Mouse (Mus musculus) CH12.LX (cell line): Measurements from ENCODE around the gene Wdr26. TPM values are rescaled to one million over a fixed set of nuclear protein-coding genes. Genes with fewer than 3 reads are reported as not detected.

Experiments
- DNase-seq: peaks from one replicate; pipeline ENCODE4 v3.0.0-alpha.2; 2013; ENCODE audit errors: extremely low read depth
- H3K27ac ChIP-seq: 2 replicates; pipeline ENCODE4 v1.5.1; 2012; ENCODE audit warnings: low read depth, mild to moderate bottlenecking, control low read depth, moderate library complexity; ENCODE audit not compliant: insufficient read depth
- H3K27me3 ChIP-seq: replicated peaks from 2 replicates; pipeline ENCODE3; 2012; ENCODE audit warnings: inconsistent platforms
- H3K36me3 ChIP-seq, 2 experiments: replicated peaks in 1 of 2; 2 replicates each; pipeline versions ENCODE3 to v1.6.1; 2012; ENCODE audit warnings: inconsistent platforms in 1 of 2, low read length in 1 of 2, mild to moderate bottlenecking in 1 of 2, mixed read lengths in 1 of 2, moderate library complexity in 1 of 2; ENCODE audit not compliant: control insufficient read depth in 1 of 2, insufficient read depth in 1 of 2
- H3K4me1 ChIP-seq, 2 experiments: 2 replicates each; pipeline ENCODE4 v1.6.1; 2012; ENCODE audit warnings: inconsistent platforms in 1 of 2, moderate library complexity in 1 of 2; ENCODE audit not compliant: insufficient read depth in 2 of 2, control insufficient read depth in 1 of 2
- H3K4me2 ChIP-seq: 2 replicates; pipeline ENCODE4 v1.6.1; 2012; ENCODE audit warnings: low read depth, mild to moderate bottlenecking, control low read depth; ENCODE audit not compliant: poor library complexity, insufficient read depth, severe bottlenecking
- H3K4me3 ChIP-seq, 3 experiments: fragments of 150-350 bp in 1 of 3; sonication (generic) in 1 of 3; replicated peaks in 1 of 3; 2 replicates each; pipeline versions ENCODE3 to v1.5.1; 2011 to 2012; ENCODE audit warnings: low read depth in 2 of 3, low read length in 2 of 3, mild to moderate bottlenecking in 2 of 3, moderate library complexity in 2 of 3, control low read depth in 1 of 3, improper control_type of control experiment in 1 of 3, inconsistent platforms in 1 of 3, mixed read lengths in 1 of 3; ENCODE audit not compliant: poor library complexity in 1 of 3
- H3K79me2 ChIP-seq: replicated peaks from 2 replicates; pipeline ENCODE4 v1.6.1; 2012; ENCODE audit warnings: mild to moderate bottlenecking, moderate library complexity; ENCODE audit not compliant: control insufficient read depth, poor library complexity, insufficient read depth, severe bottlenecking; ENCODE audit errors: extremely low read depth
- H3K9ac ChIP-seq: 2 replicates; pipeline ENCODE4 v1.6.1; 2012; ENCODE audit warnings: low read depth, mild to moderate bottlenecking, control low read depth, moderate library complexity; ENCODE audit not compliant: insufficient read depth
- H3K9me3 ChIP-seq: replicated peaks from 2 replicates; pipeline ENCODE3; 2012; ENCODE audit warnings: low read length, inconsistent platforms, mixed read lengths
- BHLHE40 ChIP-seq: IDR thresholded peaks from 2 replicates; pipeline ENCODE4 v1.6.1; 2011; ENCODE audit warnings: mild to moderate bottlenecking, low read depth, low read length, improper control_type of control experiment
- CHD2 ChIP-seq: IDR thresholded peaks from 2 replicates; pipeline ENCODE4 v1.6.1; 2011; ENCODE audit warnings: low read length, improper control_type of control experiment
- E2F4 ChIP-seq: IDR thresholded peaks from 2 replicates; pipeline ENCODE4 v1.6.1; 2011; ENCODE audit warnings: low read depth, low read length, improper control_type of control experiment; ENCODE audit not compliant: insufficient replicate concordance
- ELF1 ChIP-seq: IDR thresholded peaks from 2 replicates; pipeline ENCODE4 v1.6.1; 2014; ENCODE audit warnings: low read depth, mild to moderate bottlenecking, inconsistent platforms, low read length, improper control_type of control experiment
- EP300 ChIP-seq: IDR thresholded peaks from 2 replicates; pipeline ENCODE4 v1.6.1; 2011; ENCODE audit warnings: low read length, improper control_type of control experiment
- ETS1 ChIP-seq: conservative IDR thresholded peaks from 2 replicates; pipeline ENCODE4 v1.6.1; 2012; ENCODE audit warnings: low read depth, mild to moderate bottlenecking, inconsistent platforms, low read length, improper control_type of control experiment, moderate library complexity
- GABPA ChIP-seq: IDR thresholded peaks from 2 replicates; pipeline ENCODE4 v1.6.1; 2012; ENCODE audit warnings: low read depth, low read length, improper control_type of control experiment, inconsistent platforms; ENCODE audit not compliant: insufficient replicate concordance
- IRF4 ChIP-seq: IDR thresholded peaks from 2 replicates; pipeline ENCODE4 v1.6.1; 2014; ENCODE audit warnings: low read depth, mild to moderate bottlenecking, inconsistent platforms, low read length, improper control_type of control experiment
- JUN ChIP-seq: IDR thresholded peaks from 2 replicates; pipeline ENCODE4 v1.6.1; 2011; ENCODE audit warnings: low read depth, mild to moderate bottlenecking, low read length, improper control_type of control experiment, moderate library complexity; ENCODE audit not compliant: insufficient read depth
- JUND ChIP-seq: conservative IDR thresholded peaks from 2 replicates; pipeline ENCODE4 v1.6.1; 2011; ENCODE audit warnings: low read depth, low read length, improper control_type of control experiment
- MAFK ChIP-seq: IDR thresholded peaks from 2 replicates; pipeline ENCODE4 v1.6.1; 2011; ENCODE audit warnings: low read length, improper control_type of control experiment; ENCODE audit not compliant: insufficient replicate concordance
- MAX ChIP-seq: IDR thresholded peaks from 2 replicates; pipeline ENCODE4 v1.6.1; 2011; ENCODE audit warnings: low read length, improper control_type of control experiment
- MAZ ChIP-seq: IDR thresholded peaks from 2 replicates; pipeline ENCODE4 v1.6.1; 2012; ENCODE audit warnings: low read depth, mild to moderate bottlenecking, inconsistent platforms, low read length, improper control_type of control experiment, moderate library complexity
- MEF2A ChIP-seq: IDR thresholded peaks from 2 replicates; pipeline ENCODE4 v1.6.1; 2014; ENCODE audit warnings: low read depth, mild to moderate bottlenecking, inconsistent platforms, low read length, improper control_type of control experiment, borderline replicate concordance
- MXI1 ChIP-seq: IDR thresholded peaks from 2 replicates; pipeline ENCODE4 v1.6.1; 2011; ENCODE audit warnings: mild to moderate bottlenecking, low read depth, low read length, improper control_type of control experiment
- MYC ChIP-seq: IDR thresholded peaks from 2 replicates; pipeline ENCODE4 v1.6.1; 2011; ENCODE audit warnings: low read depth, mild to moderate bottlenecking, improper control_type of control experiment, low read length
- NELFE ChIP-seq: IDR thresholded peaks from 2 replicates; pipeline ENCODE4 v1.6.1; 2011; ENCODE audit warnings: low read depth, low read length, improper control_type of control experiment
- NRF1 ChIP-seq: IDR thresholded peaks from 2 replicates; pipeline ENCODE4 v1.6.1; 2014; ENCODE audit warnings: low read depth, mild to moderate bottlenecking, inconsistent platforms, low read length, improper control_type of control experiment, moderate library complexity
- PAX5 ChIP-seq: IDR thresholded peaks from 2 replicates; pipeline ENCODE4 v1.6.1; 2012; ENCODE audit warnings: low read length, inconsistent platforms, mixed read lengths
- POLR2A ChIP-seq: IDR thresholded peaks from 2 replicates; pipeline ENCODE4 v1.6.1; 2011; ENCODE audit warnings: low read depth, mild to moderate bottlenecking, improper control_type of control experiment, low read length
- RAD21 ChIP-seq: IDR thresholded peaks from 2 replicates; pipeline ENCODE4 v1.6.1; 2011; ENCODE audit warnings: low read depth, mild to moderate bottlenecking, low read length, improper control_type of control experiment, moderate library complexity
- RCOR1 ChIP-seq: conservative IDR thresholded peaks from 2 replicates; pipeline ENCODE4 v1.6.1; 2012; ENCODE audit warnings: low read depth, mild to moderate bottlenecking, inconsistent platforms, low read length, improper control_type of control experiment
- SIN3A ChIP-seq: IDR thresholded peaks from 2 replicates; pipeline ENCODE4 v1.6.1; 2012; ENCODE audit warnings: low read length, improper control_type of control experiment, inconsistent platforms
- TBP ChIP-seq: conservative IDR thresholded peaks from 2 replicates; pipeline ENCODE4 v1.6.1; 2011; ENCODE audit warnings: low read depth, low read length, improper control_type of control experiment
- TCF12 ChIP-seq: IDR thresholded peaks from 2 replicates; pipeline ENCODE4 v1.6.1; 2014; ENCODE audit warnings: low read depth, mild to moderate bottlenecking, inconsistent platforms, low read length, improper control_type of control experiment
- USF1 ChIP-seq: IDR thresholded peaks from 2 replicates; pipeline ENCODE4 v1.6.1; 2014; ENCODE audit warnings: low read depth, mild to moderate bottlenecking, inconsistent platforms, low read length, improper control_type of control experiment
- USF2 ChIP-seq: conservative IDR thresholded peaks from 2 replicates; pipeline ENCODE4 v1.6.1; 2011; ENCODE audit warnings: low read depth, low read length, improper control_type of control experiment
- ZKSCAN1 ChIP-seq: IDR thresholded peaks from 2 replicates; pipeline ENCODE4 v1.6.1; 2012; ENCODE audit warnings: low read depth, inconsistent platforms, low read length, improper control_type of control experiment, borderline replicate concordance
- ZNF384 ChIP-seq: IDR thresholded peaks from 2 replicates; pipeline ENCODE4 v1.6.1; 2012; ENCODE audit warnings: low read depth, low read length, improper control_type of control experiment, inconsistent platforms
- dilution Hi-C: fragments of 300-500 bp; cut with MboI; formaldehyde crosslinking; loops from 2 replicates; pipeline ENCODE4 v1.14.3; 2020; ENCODE audit warnings: low sequenced_read_pairs; ENCODE audit not compliant: extremely low pct_unique_long_range_greater_than_20kb, extremely low pct_ligation_motif_present
- in situ Hi-C: fragments of 300-500 bp; cut with MboI; formaldehyde crosslinking; loops from 3 replicates; pipeline ENCODE4 v1.14.3; 2019; ENCODE audit warnings: low sequenced_read_pairs, low pct_ligation_motif_present, low pct_unique_long_range_greater_than_20kb, mixed read lengths
- polyA plus RNA-seq: library from polyadenylated mRNA; unstranded; fragments of >175 nt; gene quantifications from 2 replicates; pipeline ENCODE4 v1.2.1, GENCODE M21; 2012; ENCODE audit warnings: low read depth; ENCODE audit not compliant: insufficient read length
- total RNA-seq, 2 experiments: library from RNA; depleted of rRNA; stranded (reverse); fragments of 300-350 nt in 1 of 2; fragments of >200 nt in 1 of 2; gene quantifications; 2 replicates each; pipeline ENCODE4 v1.2.3; 2012 to 2014

The Wdr26 gene
- total and polyA plus RNA-seq, 3 experiments: 32.4 to 65.0 (median 34.2) TPM

DNA sequence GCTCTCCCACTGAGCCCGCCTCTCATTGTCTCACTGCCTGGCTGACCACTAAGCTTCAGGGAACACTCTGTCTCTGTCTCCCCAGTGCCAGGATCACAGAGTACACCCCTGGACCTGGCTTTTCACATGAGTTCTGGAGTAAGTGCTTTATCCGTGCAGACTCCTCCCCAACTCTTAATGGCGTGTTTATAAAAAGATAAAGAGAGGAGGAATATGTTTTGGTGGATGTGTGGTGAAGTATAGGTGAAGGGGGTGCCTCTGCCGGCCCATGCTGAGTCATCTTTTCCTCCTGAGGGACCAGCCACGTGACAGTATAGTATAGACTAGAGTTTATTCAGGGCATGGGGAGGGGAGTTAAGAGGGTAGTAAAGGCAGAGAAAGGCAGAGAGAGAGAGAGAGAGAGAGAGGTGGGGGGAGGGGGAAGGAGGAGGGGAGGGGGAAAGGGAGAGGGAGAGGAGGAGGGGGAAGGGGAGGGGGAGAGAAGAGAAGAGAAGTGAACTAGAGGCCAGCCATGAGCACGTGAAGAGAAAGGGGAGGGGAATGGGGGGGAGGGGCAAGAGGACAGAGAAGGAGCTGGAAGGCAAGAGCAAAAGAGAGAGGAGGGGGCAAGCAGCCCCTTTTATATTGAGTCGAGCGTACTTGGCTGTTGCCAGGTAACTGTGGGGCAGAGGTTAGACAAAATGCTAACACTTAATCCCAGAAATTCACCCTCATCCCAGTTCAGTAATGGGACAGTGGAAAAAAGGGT lies 49.3 kb upstream of the Wdr26 start:
- peaks cover 2% of the 10 kb centered on the region for H3K9me3 ChIP-seq
- DNase-seq: peak; percentile 60
- H3K36me3 ChIP-seq: no peaks in the 10 kb centered on the region
- H3K27ac ChIP-seq: peak overlapping the region; percentile 86
- dilution Hi-C loops: no loop called here
- TF ChIP-seq NELFE (no peak), PAX5 (no peak), E2F4 (no peak), MAZ (peak; percentile 80; the same call in 1 of the 2 replicates), JUND (peak; percentile 65; the same call in 1 of the 2 replicates), MAX (no peak), ETS1 (no peak), USF2 (no peak), IRF4 (peak; percentile 53), JUN (peak; percentile 37; the same call in 1 of the 2 replicates), MYC (0 out of 2 replicates have a peak, but pooled peaks have one; percentile 27), TBP (no peak), POLR2A (no peak), BHLHE40 (peak; percentile 79), ZKSCAN1 (no peak), RAD21 (no peak), SIN3A (0 out of 2 replicates have a peak, but pooled peaks have one; percentile 38), MXI1 (no peak), RCOR1 (0 out of 2 replicates have a peak, but pooled peaks have one; percentile 24), ZNF384 (no peak), USF1 (peak; percentile 59), MAFK (peak; percentile 62; the same call in 1 of the 2 replicates), NRF1 (no peak), EP300 (peak; percentile 42), GABPA (no peak), ELF1 (no peak), MEF2A (0 out of 2 replicates have a peak, but pooled peaks have one; percentile 13), CHD2 (peak; percentile 73), TCF12 (0 out of 2 replicates have a peak, but pooled peaks have one; percentile 13)
- no peaks in the 10 kb centered on the region for H3K27me3 ChIP-seq
- 0 out of 2 replicates have a peak overlapping the region, but pooled peaks have one; percentile 45 for H3K9ac ChIP-seq
- H3K4me3 ChIP-seq: no peak overlapping the region
- H3K79me2 ChIP-seq: no peaks in the 10 kb centered on the region
- in situ Hi-C loops: no loop called here
- H3K4me1 ChIP-seq: peaks cover 24 to 52% of the 10 kb centered on the region in 2 experiments
- peak overlapping the region; percentile 34 for H3K4me2 ChIP-seq
